Mouse (Mus musculus): ENCODE measurements around the gene Eif6.

The Eif6 gene

DNA sequence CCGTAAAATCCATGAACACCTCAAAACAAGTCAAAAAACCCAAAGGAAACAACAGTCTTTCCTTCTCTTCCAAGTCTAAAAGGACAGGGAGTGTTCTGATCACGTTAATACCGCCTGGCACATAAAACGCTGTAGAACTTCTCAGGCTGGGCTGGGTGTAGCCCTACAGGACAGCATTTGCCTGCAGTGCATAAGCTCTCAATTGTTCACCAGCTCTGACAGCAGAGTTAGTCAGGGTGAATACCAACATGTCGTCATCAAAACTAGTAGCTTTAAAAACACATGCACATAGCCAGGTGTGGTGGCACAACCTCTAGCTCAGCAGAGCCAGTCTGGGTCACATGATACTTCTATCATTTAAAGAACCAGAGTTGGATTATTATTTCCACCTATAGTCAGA, 5.9 kb downstream of the Eif6 start:
- no peak for DNase-seq

DNA sequence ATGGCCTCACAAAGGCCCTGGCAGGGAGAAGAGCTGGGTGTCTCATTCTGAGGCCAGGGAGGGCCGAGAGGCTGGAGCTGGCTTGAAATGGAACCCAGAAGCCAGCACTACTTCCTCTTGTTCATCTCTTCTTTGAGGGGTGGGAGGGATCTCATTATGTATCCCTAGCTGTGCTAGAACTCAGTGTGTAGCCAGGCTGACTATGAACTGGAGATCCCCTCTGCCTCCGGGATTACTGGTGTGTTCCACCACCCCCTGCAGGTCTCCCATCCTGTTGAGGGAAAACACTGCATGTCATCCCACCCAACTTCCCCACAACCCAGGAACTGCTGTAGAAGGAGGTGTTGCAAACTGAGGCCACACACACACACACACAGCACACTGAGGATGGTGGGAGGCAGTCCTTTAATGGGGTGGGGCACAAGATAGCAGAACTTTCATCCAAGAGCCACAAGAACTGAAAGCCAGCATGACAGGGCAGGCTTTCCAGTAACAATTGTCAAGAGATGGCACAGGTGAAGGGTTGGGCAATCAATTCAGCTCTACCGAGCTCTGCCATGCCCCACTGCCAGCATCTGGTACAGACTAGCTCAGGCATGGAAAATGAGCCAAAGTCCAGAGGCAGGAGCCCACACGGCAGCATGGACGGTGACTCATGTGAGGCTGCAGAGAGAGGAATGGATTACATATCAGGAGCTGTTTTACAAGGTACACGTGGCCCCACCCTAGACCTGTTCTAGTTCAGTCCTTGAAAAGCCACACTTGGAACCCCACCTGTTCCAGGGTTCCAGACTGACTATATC, 7.1 kb downstream of the Eif6 start:
- peak; percentile 65 for DNase-seq

DNA sequence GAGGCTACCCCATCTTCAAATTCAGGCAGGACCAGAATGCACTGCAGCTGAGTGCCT, 7.5 kb downstream of the Eif6 start, which contains the start of gene BC029722:
Gene BC029722, minus strand, starts transcription at position 35 of the 57 bp plus-strand sequence.
- DNase-seq: no peak

DNA sequence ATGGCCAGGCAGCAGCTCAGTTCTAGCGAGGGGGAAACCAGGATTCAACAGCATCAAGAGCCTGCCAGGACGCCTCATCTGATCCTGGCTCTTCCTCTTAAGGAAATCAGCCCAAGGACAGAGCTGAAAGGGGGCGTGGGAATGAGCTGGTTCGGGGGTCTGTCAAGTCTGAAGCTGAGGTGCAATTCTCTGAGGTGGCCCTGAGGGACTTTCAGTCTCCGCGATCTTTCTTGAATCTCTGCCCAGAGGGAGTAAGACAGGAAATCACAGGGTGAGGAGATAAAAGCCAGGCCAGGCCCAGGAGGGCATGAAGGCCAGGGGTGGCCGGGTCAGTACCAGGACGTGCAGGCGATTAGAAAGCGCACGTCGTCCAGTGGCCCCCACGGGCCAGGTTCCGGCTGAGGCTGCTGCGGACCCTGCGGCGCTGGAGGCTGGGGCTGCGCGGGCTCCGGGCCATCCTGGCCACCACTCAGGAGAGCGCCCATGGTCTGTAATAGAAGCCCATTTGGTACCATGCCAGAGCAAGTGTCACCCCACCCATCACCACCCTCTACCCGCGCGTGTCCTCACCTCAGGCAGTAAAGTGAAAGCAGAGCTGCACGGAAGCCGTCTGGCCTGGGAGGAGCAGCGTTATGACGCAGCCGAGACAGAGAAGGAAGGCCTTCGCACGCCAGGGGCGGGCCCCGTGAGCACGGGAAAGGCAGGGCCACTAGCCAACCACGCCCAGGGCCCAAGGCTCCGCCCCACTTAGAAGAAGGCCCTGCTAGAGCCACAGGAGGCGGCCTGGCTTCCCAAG, 7.9 kb downstream of the Eif6 start:
- DNase-seq: peak; percentile 97

DNA sequence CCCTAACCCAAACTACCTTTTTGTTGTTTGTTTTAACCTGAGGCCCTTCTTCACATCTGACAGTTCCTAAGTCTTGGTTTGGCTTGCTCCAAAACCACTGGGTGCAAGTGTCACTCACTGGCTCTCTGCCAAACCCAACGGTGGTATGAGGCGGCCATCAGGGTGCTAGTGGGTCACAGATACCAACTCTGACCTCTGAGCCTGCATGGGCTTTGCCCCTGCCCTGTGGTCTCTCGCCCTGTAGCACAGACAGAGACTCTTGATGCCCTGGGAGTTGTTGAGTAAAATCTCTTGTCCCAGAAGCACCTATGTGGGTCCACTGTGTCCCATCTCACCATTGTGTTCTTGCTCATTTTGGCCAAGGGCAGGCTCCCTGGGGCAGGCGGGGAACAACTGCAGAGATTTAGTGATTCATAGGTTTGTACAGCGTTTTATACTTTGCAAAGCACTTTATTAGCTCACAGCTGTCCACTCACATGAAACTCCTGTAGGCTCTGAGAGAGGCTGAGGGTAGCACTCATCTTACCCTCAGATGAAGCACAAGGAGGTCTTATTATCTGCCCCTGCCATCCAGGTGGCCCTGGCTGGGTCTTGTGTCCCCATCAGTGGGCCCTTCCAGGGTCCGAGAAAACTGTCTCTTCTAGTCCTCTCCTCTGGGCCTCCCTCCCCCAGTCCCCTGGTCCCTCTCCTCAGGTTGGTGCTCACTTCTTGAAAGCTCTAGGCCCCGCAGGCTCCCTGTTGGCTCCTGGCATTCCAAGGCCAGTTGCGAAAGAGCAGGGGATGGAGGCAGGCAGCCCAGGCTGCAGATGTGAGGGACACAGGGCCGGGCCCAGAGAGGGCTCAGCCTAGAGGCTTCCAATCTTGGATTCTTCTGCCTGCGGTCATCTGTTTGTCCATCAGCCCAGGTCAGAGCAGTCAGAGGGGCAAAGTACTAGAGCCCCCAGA, 9.2 kb downstream of the Eif6 start:
- peak; percentile 37 for DNase-seq

DNA sequence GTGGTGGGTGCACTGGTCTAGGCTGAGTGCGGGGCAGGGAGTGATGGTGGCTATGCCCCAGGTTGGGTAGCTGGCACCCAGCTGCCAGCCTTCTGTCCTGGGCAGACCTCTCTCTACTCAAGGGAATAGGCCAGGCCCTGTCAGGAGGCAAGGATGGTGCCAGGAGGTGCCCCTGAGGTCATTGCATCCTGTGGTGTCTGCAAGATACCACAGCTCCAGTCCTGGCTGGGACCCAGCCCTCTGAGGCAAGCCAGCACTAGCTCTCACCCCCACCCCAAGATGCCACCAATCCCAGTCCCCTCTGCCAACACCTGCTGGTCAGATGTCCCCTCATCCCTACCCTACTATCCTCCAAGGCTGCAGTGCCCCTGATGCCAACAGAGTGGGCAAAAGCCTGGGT, 10.5 kb downstream of the Eif6 start:
- DNase-seq: no peak

DNA sequence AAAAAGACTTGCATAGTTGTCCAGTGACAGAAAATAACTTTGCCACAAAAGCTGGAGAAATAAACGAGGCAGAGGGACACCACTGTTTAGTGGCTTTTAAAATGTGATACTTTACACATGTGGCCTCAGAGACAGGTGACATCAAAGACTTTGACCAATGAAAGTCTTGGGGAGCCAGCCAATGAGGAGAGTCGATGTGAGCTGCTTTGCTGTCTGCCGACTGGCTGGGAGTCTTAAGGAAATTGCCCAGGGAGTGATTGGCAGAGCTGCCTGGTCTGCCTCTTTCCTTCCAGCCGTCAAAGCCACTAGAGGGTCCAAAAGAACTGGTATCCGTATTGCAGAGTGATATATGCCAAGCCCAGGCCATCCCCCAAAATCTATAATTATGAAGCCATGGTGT, 11.9 kb downstream of the Eif6 start:
- no peak for DNase-seq

DNA sequence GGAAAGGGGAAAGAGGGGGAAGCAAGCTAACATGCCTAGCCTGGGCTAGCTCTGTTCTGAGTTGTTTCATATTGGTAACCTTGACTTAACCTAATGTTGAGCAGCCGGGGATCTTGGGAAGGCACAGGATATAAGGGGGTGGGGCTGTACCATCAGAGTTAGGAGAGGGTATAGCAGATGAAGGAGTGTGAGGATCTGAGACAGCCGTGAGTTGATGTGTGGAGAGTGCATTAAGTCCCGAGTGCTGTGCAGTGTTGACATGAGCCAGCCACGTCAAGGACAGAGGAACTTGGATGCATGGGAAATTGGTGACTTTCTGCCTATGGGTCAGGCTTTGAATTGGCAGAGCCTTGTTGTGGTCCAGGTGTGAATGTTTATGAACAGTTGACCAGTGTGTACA, 14.1 kb downstream of the Eif6 start:
- DNase-seq: no peak

DNA sequence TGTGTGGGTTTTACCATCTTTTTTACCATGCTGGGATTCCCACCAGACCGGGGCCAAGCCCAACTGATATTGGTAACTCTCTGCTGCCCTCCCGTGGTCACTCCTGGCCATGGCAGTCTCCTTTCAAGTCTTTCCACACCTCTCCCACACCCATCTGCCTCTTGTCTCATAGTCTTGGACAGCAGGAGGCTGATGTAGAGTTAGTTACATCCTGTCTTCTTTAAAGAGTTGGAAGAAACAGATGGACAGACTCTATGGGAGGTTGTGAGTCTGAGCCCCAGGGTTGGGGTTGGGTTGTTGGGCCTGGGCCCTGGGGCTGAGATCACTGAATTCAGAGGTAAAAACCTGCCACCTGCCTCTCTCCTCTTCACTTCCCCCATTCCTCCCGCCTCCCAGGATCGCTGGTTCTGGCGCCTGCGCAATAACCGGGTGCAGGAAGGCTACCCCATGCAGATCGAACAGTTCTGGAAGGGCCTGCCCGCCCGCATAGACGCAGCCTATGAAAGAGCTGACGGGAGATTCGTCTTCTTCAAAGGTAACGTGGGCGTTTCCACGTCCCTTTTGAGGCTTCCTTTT, 14.8 kb downstream of the Eif6 start:
- DNase-seq: peak; percentile 85

DNA sequence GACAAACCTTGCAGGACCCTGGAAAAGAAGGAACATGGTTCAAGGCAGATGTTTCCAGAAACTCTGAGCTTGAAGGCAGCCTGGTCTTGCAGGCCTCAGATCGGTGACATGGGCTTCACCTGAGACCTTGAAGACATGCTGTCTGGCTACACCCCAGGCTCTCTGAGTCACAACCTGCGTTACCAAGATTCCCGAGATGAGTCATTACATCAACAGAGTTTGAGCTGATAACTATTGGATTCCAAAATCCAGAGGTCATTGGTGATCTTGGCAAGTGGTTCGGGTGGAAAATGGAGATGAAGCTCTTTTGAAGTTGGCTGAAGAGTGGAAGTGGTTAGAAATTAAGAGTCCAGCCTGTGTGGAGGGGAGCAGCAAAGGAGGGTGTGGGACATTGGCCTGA, 17.1 kb downstream of the Eif6 start:
- no peak for DNase-seq

DNA sequence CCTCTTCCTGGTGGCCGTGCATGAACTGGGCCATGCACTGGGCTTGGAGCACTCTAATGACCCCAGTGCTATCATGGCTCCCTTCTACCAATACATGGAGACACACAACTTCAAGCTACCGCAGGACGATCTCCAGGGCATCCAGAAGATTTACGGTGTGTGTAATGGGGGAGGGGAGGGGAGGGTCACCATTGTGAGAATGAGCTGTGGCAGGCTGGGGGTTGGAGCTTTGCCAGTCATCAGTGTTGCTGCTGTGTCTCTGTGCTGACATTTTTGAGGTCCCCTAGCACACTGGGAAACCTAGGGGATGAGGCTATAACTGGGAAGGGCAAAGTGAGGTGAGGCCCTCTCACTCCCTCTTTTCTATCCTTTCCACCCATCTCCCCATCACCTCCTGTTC, 19.3 kb downstream of the Eif6 start:
- DNase-seq: no peak

DNA sequence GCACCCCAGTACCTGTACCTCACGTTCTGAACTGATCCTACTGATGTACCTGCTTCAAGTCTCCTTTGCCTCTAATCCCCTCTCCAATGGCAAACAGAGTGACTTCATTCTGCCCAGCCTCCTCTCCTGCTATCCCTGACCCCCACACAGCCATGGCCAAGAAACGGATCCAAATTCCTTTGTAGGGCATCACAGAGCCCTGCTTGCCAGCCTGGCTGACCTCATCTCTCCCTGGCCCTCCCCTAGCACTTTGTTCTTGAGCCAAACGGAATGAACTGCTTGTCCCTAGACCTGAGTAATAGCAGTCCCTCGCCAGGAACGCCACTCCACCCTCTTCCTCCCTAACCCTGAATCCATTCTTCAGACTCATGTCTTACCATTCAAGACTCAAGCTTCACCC, 20.2 kb downstream of the Eif6 start:
- DNase-seq: no peak

DNA sequence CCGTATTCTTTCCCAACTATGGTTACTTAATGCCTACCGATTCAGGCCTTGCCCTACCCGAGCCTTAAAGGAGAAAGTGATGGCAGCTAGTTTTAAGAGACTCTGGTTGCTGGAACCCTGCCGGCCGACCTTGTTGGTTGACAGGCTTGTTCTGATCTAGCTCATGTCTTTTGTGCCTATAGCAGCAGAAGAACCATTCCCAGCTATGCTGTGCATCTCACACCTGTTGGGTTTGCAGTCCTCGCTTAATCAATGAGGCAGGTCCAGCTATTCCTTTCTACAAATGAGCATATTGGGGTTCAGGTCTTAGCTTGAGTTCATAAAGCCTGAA, 20.8 kb downstream of the Eif6 start:
- DNase-seq: no peak

DNA sequence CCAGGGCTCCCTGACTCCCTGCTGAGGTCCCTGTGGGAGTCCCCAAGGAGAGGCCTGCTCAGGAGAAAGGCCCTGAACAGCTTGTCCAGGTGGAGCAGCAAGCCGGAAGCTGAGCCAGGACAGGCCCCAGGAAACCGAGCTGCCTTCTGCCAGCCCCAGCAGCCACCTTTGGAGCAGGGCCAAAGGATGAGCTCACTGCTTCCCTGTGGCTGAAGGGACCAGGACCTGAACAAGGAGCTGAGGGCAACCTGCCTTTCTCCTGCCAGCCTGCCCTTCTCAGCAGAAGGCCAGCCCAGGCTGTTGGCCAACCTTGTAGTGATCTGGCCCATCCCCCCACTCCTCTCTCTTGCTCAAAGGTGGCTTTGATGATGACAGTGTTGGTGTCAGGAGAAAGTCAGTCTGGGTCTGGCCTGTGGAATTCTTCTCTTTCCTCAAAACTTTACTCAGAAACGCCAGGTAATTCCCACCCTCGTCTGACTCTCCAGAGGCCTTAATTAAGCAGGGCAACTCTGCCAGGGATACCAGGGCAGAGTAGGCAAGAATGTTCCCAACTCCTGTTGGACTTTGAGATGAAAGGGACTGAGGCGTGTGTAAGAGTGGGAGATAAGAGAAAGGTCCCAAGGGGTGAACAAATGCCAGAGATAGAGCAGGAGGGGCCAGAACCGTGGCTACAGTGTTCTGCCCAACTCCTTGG, 21.3 kb downstream of the Eif6 start:
- DNase-seq: peak; percentile 60

DNA sequence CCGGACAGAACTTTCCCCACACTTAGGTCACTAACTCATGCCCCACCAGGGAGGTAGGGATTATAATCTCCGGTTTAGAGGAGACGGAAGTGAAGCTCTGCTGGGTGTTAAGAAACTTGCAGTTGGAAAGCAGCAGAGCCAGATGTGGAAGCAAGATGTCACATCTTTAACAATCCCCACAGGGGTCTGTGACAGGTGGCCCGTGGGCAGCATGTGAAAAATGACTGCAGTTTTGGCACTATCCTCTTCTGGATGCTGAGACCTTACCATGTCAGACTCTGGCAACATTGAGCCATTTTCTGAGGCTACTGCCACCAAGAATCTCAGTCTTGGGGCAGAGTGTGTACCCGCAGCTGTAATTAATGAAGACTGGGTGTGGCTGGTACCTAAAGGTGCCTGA, 22.7 kb downstream of the Eif6 start:
- DNase-seq: no peak

DNA sequence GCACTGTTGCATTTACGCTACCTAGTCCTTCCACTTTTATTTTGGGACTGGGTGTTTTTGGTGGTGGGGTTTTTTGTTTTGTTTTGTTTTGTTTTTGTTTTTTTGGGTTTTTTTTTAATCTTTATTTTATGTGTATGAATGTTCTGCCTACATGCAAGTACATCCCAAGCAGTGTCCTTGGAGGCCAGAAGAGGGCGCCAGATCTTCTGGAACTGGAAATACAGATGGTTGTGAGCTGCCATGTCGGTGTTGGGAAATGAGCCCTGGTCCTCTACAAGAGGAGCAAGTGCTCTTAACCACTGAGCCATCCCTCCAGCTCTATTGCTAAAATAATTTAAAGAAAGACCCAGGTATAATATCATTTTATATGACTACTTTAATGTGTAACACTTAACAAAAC, 24.0 kb downstream of the Eif6 start:
- DNase-seq: no peak

DNA sequence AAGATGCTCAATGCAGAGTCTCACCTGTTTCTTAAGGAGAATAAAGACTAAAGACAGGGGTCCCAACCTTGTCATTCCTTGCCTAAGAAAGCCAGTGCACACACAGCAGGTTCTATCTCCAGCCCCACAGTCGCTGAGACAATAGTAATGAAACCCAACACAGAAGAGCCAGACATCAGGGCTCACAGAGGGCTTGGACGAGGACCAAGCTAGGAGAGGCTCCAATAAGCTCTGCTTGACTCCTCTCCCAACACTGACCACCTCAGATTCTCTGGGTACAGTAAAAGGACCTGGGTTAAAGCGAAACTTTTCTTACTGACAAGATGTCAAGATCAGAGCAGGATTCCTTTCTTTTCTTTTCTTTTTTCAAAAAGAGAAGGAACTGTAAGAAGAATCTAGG, 28.1 kb downstream of the Eif6 start:
- DNase-seq: no peak

DNA sequence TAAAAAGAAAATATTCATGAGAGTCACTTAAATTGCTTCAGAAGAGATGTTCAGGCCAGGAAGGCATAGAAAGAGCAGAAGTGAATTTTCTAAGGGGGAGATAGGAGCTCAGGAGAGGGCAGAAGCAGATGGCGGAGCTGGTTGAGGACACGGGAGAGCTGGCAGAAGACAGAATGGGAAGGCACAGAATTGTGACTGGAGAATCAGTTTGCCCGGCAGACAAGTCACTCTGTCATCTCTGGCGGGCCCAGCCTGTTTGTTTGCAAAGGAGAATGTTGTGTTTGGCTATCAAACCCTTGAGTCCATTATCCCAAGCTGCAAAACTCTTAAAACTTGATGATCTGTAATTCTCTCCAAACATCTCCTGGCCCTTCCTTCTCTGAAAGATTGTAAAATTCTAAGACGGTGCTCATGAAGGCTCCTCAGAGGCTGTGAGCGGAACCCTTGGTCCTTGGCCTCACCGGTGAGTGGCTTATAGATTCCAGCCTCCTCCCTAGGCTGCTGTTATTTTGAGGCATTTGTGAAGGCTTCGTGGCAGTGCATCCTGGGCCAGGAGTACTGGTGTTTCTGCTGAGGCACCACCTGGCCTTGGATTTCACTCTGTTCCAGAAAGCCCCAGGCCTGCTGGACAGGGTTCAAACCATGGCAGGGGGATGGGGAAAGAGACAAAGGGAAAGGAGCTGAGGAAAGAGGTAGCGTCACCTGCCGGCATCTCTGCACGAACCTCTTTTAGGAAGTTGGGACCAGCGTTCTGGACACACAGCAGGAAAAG, 31.9 kb downstream of the Eif6 start:
- no peak for DNase-seq

DNA sequence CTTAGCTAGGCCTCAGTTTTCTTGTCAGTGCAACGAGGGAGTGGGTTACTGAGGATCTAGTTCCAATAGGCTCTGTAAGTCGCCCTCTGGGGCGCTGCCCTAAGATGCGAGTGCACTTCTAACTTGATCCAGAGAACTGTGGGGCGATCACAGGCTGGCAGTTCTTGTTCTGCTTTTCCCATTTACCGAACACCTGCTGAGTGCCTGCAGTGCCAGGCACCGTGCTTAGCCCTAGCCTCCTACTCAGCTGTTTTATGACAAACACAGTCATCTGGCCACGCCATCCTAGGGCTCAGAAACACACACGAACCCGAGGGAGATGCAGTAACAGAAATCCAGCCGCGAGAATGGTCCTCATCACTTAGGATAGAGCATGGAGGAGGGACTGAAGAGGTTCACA, 33.8 kb downstream of the Eif6 start:
- DNase-seq: no peak

DNA sequence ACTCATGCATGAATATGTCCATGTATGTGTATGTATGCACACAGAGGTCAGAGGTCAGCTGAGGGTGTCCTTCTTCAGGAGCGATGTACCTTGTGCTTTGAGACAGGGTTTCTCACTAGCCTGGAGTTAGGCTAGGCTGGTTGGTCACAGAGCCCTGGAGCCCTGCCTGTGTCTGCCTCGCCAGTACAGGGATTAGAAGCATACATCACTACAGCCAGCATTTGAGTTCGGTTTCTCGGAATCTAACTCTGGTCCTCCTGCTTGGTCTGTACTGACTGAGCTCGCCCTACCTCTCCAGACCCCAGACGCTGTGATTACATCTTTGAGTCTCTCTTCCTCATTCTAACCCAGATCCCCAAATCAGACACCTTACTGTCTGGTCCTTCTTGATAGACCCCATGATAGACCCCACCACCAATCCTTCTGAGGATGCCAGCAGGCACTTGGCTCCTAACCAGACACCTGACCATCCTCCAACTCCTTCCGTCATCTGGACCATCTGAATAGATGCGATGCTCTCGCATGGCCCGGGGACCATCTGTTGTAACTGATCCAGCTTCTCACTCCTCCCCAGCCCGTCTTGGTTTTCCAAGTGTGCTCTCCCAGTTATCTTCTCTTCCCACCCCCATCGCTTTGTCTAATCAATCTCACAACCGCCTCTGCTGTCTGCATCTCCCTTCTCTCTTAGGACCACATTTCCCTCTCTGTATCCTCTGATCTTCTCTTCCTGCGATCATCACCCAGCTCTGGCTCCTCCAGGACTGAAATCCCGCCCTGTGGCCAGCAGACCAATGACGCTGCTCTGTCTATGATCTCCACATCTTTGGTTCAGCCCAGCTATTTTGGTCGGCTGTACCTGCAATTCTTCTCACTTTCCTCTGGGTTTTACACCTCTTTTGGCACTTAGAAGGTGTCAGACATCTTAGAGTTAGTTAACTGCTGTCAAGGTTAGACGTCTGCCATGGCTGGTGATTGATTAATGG, 38.5 kb downstream of the Eif6 start:
- no peak for DNase-seq

DNA sequence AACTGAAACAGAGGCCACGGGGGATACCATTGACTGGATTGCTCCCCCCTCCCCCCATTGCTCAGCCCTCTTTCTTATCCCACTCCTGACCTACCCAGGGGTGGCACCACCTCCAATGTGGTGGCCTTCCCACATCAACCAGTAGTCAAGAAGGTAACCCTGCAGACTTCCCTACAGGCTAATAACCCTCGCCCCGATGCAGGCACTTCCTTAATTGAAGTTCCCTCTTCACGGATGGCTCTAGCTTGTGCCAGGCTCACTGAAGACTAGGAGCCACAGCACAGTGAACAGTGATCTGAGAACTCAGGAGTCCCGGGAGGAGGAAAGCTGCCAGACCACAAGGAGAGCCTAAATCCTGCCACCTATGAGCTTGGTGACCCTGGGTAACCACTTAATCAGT, 39.8 kb downstream of the Eif6 start:
- no peak for DNase-seq

Data from kidney, postnatal 10 days (tissue).